Mouse (Mus musculus) embryo, embryonic 9.5 days (tissue): Measurements from ENCODE around the gene Cfb.
"Not testable (repeated sequence)": the region's sequence is repeated elsewhere in the genome, so short reads cannot be mapped to it uniquely, and the experiment has no call there.

Source experiments
- DNase-seq: peaks from one replicate; pipeline ENCODE4 v3.0.0-alpha.2; 2017; ENCODE audit errors: extremely low spot score

Cfb gene

DNA sequence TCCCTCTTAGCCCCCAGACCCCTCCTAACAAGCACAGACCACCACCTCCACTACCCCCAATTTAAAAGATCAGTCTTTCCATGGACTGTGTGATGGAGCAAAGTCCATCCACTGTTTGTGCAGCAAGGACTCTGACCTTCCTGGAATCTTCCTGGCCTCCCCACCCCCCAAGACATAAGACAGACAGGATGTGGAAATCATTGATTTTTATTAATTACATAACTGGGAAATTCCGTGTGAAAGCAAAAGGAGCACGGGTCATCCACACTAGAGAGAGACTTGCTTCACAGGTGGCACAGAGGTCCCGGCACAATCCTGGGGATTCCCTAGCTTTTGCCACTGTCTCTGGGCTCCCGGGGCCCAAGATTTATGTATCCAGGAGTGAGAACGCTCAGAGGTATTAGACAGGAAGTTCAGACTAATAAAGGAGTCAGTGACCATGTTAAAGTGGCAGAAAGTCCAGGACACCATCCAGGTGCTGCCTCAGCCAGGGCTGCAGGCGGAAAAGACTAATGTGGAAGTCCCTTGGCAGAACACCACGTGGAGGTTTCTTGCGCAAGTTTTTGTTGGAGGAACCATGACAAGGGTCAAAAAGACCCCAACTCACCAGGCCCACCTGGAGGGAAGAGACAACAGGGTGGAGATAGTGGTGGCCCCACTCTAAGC is at the start of gene Cfb:
Gene Cfb, minus strand, starts transcription at position 103 of the 666 bp plus-strand sequence.
- DNase-seq = no peak

DNA sequence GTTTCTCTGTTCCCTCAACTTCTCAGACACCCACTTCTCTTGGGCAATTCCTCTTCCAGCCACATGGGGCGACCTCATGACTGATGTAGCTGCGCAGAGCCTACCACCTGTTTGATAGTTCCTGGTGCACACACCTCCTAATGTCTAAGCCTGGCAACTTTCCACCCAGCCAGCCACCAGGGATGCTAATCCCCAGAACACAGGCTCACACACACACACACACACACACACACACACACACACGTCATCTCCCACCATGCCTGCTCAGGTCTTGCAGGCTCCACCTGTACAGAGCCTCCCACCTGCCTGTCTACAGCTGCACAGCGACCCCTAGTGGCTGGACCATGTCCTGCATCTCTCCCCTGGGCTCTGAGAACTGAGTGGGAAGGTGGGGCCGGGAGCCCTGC is 49.6 kb upstream of the Cfb start:
- peak; percentile 75 for DNase-seq

DNA sequence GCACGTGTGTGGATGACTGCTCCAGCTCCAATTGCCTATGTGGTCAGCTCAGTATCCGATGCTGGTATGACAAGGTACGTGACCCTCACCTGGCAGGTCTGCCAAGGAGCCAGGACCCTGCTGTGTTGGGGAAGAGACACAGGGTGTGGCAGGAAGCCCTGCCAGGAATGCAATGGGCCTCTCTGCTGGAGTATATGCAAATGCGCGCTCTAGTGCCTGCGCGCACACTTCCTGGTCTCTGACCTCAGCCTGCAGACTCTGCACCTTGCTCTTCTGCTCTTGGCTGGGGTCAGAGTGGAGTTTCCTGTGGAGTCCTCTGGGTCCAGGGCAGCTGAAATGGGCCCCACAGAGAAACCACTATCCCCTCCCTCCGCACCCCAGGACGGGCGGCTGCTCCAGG is 48.7 kb upstream of the Cfb start:
- no peak for DNase-seq

DNA sequence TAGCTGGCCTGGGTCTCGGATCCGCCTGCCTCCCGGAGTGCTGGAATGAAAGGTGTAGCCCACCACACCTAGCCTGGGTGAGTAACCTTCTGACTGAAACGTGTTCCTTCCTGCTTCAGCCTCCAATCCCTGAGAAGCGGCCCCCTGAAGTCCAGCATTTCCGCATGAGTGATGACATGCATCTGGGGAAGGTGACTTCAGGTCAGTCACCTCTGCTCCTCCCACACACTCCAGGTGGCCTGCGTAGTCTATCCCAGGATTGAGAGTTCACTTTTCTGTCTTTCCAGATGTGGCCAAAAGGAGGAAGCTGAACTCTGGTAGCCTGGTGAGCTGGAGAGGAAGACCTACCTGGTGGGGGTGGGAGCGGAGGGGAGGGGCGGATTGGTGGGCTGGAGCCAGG is 40.6 kb upstream of the Cfb start:
- no peak for DNase-seq

DNA sequence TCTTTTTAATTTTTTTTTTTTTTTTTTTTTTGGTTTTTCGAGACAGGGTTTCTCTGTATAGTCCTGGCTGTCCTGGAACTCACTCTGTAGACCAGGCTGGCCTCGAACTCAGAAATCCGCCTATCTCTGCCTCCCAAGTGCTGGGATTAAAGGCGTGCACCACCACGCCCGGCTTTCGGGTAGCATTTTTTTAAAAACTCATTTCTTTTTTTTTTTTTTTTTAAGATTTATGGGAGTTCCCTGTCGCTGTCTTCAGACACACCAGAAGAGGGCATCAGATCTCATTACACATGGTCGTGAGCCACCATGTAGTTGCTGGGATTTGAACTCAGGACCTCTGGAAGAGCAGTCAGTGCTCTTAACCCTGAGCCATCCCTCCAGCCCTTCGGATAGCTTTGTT is 39.6 kb upstream of the Cfb start:
- not testable (repeated sequence) for DNase-seq

DNA sequence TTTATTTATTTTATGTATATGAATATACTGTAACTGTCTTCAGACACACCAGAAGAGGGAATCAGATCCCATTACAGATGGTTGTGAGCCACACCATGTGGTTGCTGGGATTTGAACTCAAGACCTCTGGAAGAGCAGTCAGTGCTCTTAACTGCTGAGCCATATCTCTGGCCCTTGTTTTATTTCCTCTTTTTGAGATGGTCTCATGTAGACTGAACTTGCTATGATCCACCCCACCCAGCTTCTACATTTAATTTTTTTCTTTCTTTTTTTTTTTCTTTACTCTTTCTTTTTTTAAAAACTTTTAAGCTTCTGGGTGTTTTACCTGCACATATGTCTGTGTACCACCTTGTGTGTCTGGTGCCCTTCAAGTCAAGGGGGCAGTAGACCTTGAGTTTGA is 38.5 kb upstream of the Cfb start:
- DNase-seq = not testable (repeated sequence)

DNA sequence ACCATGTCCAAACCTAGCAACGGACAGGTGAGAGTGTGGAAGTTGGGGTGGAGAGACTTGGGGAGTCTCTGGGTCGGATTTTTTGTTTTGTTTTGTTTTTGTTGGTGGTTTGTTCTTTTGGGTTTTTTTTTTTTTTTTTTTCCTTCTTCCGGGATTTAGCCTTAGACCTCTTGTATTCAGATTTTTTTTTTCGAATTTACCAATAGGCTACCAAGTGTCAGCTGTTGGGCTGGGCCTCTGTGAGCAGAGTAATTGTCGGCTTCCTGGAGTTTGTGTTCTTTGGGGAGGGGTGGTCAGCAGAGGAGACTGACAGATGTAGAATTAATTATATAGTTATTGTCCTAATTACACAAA is 37.5 kb upstream of the Cfb start:
- DNase-seq = no peak

DNA sequence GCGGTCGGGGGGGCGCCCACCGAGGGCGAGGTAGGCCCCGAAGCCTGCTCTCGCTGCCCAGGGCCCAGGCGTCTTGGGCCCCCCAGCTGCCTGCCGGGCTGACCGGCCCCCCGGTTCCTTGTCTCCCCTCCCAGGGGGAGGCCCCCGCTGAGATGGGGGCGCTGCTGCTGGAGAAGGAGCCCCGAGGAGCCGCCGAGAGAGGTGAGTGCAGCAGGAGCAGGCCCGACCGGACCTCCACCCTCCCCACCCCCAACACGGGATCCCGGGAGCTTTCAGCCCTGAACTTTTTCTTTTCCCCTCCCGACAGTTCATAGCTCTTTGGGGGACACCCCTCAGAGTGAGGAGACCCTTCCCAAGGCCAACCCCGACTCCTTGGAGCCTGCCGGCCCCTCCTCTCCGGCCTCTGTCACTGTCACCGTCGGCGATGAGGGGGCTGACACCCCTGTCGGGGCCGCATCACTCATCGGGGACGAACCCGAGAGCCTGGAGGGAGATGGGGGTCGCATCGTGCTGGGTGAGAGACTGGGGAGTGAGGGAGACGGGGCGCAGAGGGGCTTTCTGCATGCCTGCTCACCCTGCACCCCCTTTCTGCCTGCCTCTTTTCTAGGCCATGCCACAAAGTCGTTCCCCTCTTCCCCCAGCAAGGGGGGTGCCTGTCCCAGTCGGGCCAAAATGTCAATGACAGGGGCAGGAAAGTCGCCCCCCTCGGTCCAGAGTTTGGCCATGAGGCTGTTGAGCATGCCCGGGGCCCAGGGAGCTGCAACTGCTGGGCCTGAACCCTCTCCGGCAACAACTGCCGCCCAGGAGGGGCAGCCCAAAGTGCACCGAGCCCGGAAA is 37.0 kb upstream of the Cfb start:
- peak; percentile 59 for DNase-seq

DNA sequence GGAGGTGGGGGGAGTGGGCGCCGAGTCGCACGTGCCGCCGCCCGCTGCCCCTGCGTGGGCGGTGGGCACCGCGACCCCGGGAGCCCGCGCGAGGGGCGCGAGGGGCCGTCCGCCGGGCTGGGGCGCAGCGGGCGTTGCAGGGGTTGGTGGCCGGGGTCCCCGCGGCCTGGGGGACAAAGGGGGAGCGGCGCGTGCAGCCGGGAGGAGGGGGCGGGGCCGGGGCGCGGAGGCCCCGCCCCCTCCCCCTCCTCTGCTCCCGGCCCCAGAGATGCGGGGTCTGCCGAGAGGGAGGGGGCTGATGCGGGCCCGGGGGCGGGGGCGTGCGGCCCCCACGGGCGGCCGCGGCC is 36.4 kb upstream of the Cfb start:
- DNase-seq = peak; percentile 72

DNA sequence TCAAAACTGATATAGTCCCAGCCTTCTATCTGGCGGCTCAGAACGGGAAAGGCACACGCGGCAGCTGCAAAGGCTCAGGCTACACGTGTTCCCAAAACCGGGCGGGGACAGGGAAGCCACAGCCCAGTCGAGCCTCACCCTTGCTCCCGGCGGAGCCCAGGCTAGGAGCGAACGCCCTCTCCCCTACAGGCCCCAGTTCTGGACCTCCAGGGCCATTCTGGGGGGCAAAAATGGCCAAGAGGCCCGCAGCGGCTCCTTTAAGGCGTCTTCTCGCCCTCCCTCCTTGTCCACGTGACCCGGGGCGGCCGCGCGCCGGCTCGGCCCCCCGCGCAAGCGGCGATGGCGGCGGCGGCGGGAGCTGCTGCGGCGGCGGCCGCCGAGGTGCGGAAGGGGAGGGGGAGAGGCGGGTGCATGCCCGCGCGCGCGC is 35.9 kb upstream of the Cfb start, which contains the start of the genes C2 and Ehmt2:
Gene C2, minus strand, starts transcription at position 106 of the 427 bp plus-strand sequence.
Gene Ehmt2, plus strand, starts transcription at position 310 of the 427 bp plus-strand sequence.
- peak; percentile 89 for DNase-seq

DNA sequence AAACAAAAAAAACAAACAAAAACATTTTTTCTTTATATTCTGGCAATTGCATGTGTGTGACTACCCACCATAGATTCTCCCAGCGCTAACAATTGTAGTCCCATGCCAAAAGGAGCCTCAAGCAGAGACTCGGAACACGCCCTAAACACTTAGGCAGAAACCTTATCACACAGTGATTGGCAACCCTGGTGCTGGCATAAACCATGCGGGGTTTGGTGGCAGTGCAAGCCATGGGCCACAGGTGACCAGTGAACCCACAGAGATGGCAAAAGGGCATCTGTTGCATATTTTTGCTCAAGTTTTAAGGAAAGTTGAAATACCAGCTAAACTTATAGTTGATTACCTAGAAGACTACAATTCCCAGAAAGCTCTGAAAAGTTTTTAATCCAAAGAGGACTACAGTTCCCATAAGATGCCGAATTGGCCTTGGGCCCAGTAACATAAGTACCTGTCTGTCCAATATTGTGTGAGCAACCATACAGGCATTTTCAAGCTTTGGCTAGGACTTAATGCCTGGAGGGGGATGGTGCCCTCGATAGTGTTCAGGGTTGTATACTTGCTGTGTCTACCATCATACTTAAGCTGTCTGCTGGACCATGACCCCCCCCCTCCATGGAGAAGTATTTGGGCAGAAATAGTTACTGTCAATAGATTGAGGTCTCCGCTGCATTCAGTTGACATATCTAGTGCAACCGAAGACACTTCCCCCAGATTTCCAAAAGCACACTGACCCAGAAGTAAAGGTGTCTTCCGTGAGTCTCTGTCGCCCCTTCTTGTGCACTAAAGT is 35.2 kb upstream of the Cfb start:
- peak; percentile 25 for DNase-seq

DNA sequence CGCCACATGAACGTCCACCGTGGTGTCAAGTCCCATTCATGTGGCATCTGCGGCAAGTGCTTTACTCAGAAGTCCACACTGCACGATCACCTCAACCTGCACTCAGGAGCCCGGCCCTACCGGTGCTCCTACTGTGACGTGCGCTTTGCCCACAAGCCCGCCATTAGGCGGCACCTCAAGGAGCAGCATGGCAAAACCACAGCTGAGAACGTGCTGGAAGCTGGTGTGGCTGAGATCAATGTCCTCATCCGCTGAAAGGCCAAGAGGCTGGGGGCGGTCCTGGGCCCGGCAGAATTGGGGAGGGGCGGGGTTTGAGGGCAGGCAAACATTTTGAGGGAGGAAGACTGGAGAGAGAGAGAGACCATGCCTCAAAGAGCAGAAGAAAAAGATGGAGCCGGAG is 34.0 kb upstream of the Cfb start:
- no peak for DNase-seq

DNA sequence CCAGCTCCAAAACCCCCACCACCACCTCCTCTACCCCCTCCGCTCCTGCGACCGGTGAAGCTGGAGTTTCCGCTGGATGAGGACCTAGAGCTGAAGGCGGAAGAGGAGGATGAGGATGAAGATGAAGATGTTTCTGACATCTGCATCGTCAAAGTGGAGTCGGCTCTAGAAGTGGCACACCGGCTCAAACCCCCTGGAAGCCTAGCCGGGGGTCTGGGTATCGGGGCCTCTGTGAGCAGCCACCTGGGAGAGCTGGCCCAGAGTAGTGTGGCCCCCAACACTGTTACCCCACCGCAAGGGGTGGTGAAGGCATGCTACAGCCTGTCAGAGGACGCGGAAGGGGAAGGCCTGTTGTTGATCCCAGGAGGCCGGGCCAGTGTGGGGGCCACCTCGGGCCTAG is 33.4 kb upstream of the Cfb start:
- no peak for DNase-seq

DNA sequence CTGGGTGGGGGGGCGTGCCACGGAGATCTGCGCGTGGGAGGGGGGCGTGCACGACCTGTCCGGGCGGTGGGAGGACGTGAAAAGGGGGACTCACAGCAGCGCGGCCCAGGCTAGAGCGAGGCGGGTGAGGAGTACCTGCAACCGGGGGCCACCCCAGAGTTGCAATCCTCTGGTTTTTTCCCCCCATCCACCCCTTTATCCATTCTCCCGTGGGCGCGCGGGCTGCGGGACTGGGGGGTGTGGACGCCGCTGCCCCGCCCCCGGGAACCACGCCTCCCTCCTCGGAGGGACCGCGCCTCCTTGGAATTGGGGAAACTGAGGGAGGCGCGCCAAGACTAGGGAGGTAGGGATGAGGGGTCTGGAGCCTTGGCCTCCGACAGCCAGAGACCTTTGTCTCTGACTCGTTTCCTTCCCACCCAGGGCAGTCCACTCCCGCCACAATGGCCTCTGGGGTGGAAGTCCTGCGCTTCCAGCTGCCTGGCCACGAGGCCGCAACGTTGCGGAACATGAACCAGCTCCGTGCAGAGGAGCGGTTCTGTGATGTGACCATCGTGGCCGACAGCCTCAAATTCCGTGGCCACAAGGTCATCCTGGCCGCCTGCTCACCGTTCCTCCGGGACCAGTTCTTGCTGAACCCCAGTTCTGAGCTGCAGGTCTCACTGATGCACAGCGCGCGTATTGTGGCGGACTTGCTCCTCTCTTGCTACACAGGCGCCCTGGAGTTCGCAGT is 32.6 kb upstream of the Cfb start:
- DNase-seq = peak; percentile 63

DNA sequence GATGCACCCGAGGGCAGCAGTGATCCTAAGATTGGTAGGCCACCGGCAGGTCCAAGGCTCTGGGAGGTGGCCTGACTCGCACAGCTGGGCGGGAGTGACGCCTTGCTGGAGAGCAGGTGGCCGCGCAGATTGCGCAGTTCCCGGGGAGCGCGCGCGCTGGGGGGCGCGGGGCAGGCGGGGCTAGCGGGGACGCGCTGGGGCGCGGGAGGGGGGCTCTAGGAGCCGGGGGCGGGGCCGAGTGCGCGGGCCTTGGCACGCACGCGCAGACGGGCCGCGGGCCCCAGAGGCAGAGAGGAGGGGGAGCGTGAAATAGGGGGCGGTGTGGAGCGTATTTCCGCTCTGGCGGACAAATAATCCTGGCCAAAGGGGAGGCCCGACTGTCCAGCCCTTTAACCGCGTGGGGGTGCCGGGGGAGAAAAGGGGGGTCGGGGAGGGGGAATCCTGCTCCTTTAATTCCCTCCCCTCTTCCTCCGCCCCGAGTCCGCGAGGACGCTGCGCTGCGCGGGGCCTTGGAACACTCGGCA is 31.8 kb upstream of the Cfb start:
- DNase-seq = peak; percentile 99

DNA sequence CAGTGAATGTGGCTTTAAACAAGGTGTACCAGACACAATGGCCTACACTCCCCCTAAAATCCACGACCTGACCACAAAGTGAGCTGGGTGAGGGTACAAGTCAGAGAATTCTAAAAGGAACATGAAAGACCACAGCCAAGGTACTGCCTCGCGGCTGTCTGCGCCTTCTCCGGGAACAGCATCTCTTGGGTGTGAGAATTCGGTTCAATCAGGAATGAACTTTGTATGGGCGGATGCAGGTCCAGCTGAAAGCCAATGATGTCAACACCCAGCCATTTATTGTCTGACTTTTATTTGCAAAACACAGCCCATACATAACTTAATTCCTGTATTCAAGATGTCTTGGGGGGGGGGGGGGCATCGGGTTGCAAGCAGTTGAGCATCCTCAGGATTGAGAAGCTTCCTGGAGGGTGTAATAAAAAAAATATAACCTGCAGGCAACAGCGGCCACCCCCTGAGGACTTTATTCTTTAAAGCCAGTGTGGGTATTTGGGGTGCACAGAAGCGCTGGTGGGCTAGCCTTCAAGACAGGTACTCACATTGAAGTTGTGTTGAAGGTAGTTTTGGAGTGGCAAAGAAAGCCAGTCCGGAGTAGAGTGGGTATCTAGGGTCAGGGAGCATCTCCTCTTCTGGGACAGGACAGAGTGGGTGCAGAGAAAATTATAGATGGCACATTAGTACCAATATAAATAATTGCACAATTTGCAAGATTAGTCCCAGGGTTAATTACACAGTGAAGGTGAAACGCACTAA is 30.9 kb upstream of the Cfb start:
- DNase-seq = no peak

DNA sequence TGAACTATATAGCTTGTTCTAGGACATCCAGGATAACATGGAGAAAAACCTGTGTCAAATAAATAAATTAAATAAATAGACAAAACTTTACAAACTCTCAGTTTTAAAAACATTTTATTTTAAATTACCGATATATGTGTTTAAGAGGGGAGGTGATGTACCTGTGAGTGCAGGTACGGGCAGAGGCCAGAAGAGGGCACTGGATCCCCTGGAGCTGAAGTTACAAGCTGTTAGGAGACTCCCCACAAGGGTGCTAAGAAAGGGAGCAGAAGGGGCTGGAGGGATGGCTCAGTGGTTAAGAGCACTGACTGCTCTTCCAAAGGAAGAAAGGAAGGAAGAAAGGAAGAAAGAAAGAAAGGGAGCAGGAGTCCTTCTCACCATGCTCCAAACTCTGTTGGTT is 29.1 kb upstream of the Cfb start:
- no peak for DNase-seq

DNA sequence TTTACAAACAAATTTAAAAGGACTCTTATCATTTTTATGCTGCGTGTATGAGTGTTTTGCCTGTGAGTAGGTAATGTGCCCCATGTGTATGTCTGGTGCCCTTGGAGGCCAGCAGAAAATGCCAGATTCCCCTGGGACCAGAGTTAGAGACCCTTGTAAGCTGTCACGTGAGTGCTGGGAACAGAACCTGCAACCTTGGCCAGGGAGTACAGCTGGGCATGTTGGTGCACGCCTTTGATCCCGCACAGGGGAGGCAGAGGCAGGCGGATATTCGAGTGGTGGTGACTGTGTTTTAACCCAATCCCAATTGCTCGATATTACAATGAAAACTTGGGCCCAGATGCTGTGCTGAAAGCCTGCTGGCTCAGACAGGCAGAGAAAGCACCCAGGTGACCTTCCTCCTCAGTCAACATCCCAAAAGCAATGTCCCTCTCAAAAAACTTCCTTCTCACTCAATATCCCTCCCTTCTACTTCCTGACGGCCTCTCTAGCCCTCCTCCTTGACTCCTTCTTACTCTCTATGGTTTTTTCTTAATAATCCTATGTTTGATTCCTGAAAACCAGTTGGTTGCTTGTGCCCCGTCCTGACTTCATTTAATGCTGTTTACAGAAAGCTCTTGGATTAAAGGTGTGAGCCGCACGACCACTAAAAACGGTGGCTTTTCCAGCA is 27.9 kb upstream of the Cfb start:
- no peak for DNase-seq

DNA sequence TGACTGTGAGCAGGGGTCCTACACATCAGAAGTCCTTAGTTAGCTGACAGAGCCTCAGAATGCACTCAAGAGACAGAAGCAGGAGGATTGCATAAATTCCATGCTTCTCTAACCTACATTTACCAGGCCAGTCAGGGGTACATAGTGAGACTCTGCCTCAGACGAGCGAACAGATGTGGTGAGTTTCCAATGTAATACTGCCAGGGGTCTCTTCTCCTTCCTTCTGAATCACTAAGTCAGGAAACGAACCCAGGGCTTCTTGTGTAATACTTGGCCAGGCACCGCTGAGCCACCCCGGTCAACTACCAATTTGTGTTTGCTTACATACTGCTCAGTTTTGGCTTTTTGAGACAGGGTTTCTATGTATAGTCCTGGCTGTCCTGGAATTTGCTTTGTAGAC is 25.6 kb upstream of the Cfb start:
- DNase-seq = no peak

DNA sequence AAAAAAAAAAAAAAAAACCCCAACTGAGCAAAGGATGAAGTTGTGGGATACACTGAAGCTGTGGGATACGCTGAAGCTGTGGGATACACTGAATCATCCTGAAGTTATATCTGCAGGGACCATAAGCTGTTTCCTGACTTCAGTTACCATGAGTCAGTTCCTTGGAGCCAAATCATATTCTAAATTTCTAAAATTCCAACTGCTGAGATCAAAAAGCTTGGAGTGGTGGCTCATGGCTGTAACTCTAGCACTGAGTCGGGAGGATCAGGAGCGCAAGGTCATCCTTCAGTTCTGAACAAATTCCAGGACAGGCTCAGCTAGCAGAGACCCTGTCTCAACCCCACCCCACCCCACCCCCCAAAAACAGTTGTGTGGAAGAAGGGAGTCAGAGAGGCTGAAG is 23.3 kb upstream of the Cfb start:
- DNase-seq = no peak
